Mouse (Mus musculus): Measurements from ENCODE around the gene Clic1. TPM values are rescaled to one million over a fixed set of nuclear protein-coding genes. Genes with fewer than 3 reads are reported as not detected.

The Clic1 gene
- total and polyA plus RNA-seq, 3 experiments: 114 to 198 (median 160) TPM

- TF ChIP-seq RAD21 (IDR thresholded peaks at IDR 0.05; ENCODE audit: low read depth, low read length) (no peak; the same call in 1 of the 2 replicates), ELF1 (IDR thresholded peaks at IDR 0.05; ENCODE audit: low read depth, low read length) (peak; percentile 84), IRF4 (IDR thresholded peaks at IDR 0.05; ENCODE audit: low read depth, low read length) (peak; percentile 99), JUND (conservative IDR thresholded peaks at IDR 0.05; ENCODE audit: low read depth, low read length) (peak; percentile 99), JUN (IDR thresholded peaks at IDR 0.05; ENCODE audit: insufficient read depth, low read depth, low read length) (peak; percentile 100)
These were observed 1.7 kb downstream of the Clic1 start (continued) for GRCm38 (mm10) chr17:35051156-35052086.

GRCm38 (mm10) chr17:35052271-35052798 lies 2.6 kb downstream of the Clic1 start:
- in situ Hi-C loops (cut with MboI; ENCODE audit: low pct_ligation_motif_present, low pct_unique_long_range_greater_than_20kb, low sequenced_read_pairs) (no loop called here), dilution Hi-C loops (cut with MboI; ENCODE audit: extremely low pct_ligation_motif_present, extremely low pct_unique_long_range_greater_than_20kb, low sequenced_read_pairs) (no loop called here)
- H3K27me3 ChIP-seq (replicated peaks): no peaks in the 10 kb centered on the region
- TF ChIP-seq BHLHE40 (IDR thresholded peaks at IDR 0.05; ENCODE audit: low read depth, low read length) (peak; percentile 31; the same call in 1 of the 2 replicates), SMC3 (IDR thresholded peaks at IDR 0.05; ENCODE audit: low read depth, low read length) (no peak)
- peak overlapping the region; percentile 79 to 94 (median 86) for H3K4me3 ChIP-seq (replicated peaks in 1 of 3; ENCODE audit: low read depth in 2 of 3, low read length in 2 of 3, poor library complexity in 1 of 3)
- H3K79me2 ChIP-seq (replicated peaks; ENCODE audit: control insufficient read depth, extremely low read depth, insufficient read depth, poor library complexity, severe bottlenecking): peaks cover 27% of the 10 kb centered on the region
- H3K36me3 ChIP-seq (replicated peaks in 1 of 2; ENCODE audit: control insufficient read depth in 1 of 2, insufficient read depth in 1 of 2, low read length in 1 of 2): peaks cover 41 to 47% of the 10 kb centered on the region in 2 experiments
- peaks cover 9 to 26% of the 10 kb centered on the region in 2 experiments for H3K4me1 ChIP-seq (ENCODE audit: control insufficient read depth in 1 of 2, insufficient read depth in 2 of 2)
- H3K9ac ChIP-seq (ENCODE audit: insufficient read depth, low read depth): peak overlapping the region; percentile 55
- peak overlapping the region; percentile 58 for H3K4me2 ChIP-seq (ENCODE audit: insufficient read depth, low read depth, poor library complexity, severe bottlenecking)
- DNase-seq (ENCODE audit: extremely low read depth): no peak
- H3K27ac ChIP-seq (ENCODE audit: insufficient read depth, low read depth): peak overlapping the region; percentile 96
- H3K9me3 ChIP-seq (replicated peaks; ENCODE audit: low read length): peaks cover 7% of the 10 kb centered on the region

- DNase-seq (ENCODE audit: extremely low read depth): no peak
- TF ChIP-seq USF2 (conservative IDR thresholded peaks at IDR 0.05; ENCODE audit: low read depth, low read length) (no peak), EP300 (IDR thresholded peaks at IDR 0.05; ENCODE audit: low read length) (no peak), ZC3H11A (IDR thresholded peaks at IDR 0.05; ENCODE audit: low read depth, low read length) (no peak), CHD1 (IDR thresholded peaks at IDR 0.05; ENCODE audit: low read depth, low read length) (no peak), SMC3 (IDR thresholded peaks at IDR 0.05; ENCODE audit: low read depth, low read length) (no peak), MAZ (IDR thresholded peaks at IDR 0.05; ENCODE audit: low read depth, low read length) (no peak), PAX5 (IDR thresholded peaks at IDR 0.05; ENCODE audit: low read length) (no peak), JUN (IDR thresholded peaks at IDR 0.05; ENCODE audit: insufficient read depth, low read depth, low read length) (no peak), USF1 (IDR thresholded peaks at IDR 0.05; ENCODE audit: low read depth, low read length) (no peak), CHD2 (IDR thresholded peaks at IDR 0.05; ENCODE audit: low read length) (no peak), ZNF384 (IDR thresholded peaks at IDR 0.05; ENCODE audit: low read depth, low read length) (no peak), UBTF (IDR thresholded peaks at IDR 0.05; ENCODE audit: low read depth, low read length) (no peak), MXI1 (IDR thresholded peaks at IDR 0.05; ENCODE audit: low read depth, low read length) (no peak), NRF1 (IDR thresholded peaks at IDR 0.05; ENCODE audit: low read depth, low read length) (no peak)
- Histone ChIP-seq H3K27ac (ENCODE audit: insufficient read depth, low read depth) (no peak overlapping the region), H3K9ac (ENCODE audit: insufficient read depth, low read depth) (no peak overlapping the region), H3K9me3 (replicated peaks; ENCODE audit: low read length) (peaks cover 7% of the 10 kb centered on the region), H3K4me2 (ENCODE audit: insufficient read depth, low read depth, poor library complexity, severe bottlenecking) (no peak overlapping the region), H3K4me3 (replicated peaks in 1 of 3; ENCODE audit: low read depth in 2 of 3, low read length in 2 of 3, poor library complexity in 1 of 3) (no peak overlapping the region), H3K79me2 (replicated peaks; ENCODE audit: control insufficient read depth, extremely low read depth, insufficient read depth, poor library complexity, severe bottlenecking) (peaks cover 20% of the 10 kb centered on the region), H3K27me3 (replicated peaks) (no peaks in the 10 kb centered on the region), H3K4me1 (ENCODE audit: control insufficient read depth in 1 of 2, insufficient read depth in 2 of 2) (peaks cover 9 to 20% of the 10 kb centered on the region in 2 experiments), H3K36me3 (replicated peaks in 1 of 2; ENCODE audit: control insufficient read depth in 1 of 2, insufficient read depth in 1 of 2, low read length in 1 of 2) (peaks cover 69 to 83% of the 10 kb centered on the region in 2 experiments)
- dilution Hi-C loops (cut with MboI; ENCODE audit: extremely low pct_ligation_motif_present, extremely low pct_unique_long_range_greater_than_20kb, low sequenced_read_pairs) (no loop called here), in situ Hi-C loops (cut with MboI; ENCODE audit: low pct_ligation_motif_present, low pct_unique_long_range_greater_than_20kb, low sequenced_read_pairs) (no loop called here)
These were observed 6.1 kb downstream of the Clic1 start for GRCm38 (mm10) chr17:35055691-35056495.
